Mouse (Mus musculus) C2C12 (cell line): Measurements from ENCODE around the gene Engase.

Source experiments
- CTCF ChIP-seq: IDR thresholded peaks from one replicate; pipeline ENCODE4 v1.5.1; 2011; ENCODE audit not compliant: control insufficient read depth, insufficient read depth, insufficient read length
- USF1 ChIP-seq: IDR thresholded peaks from one replicate; pipeline ENCODE4 v1.6.1; 2011; ENCODE audit warnings: low read depth, mild to moderate bottlenecking, control low read depth, moderate library complexity

DNA sequence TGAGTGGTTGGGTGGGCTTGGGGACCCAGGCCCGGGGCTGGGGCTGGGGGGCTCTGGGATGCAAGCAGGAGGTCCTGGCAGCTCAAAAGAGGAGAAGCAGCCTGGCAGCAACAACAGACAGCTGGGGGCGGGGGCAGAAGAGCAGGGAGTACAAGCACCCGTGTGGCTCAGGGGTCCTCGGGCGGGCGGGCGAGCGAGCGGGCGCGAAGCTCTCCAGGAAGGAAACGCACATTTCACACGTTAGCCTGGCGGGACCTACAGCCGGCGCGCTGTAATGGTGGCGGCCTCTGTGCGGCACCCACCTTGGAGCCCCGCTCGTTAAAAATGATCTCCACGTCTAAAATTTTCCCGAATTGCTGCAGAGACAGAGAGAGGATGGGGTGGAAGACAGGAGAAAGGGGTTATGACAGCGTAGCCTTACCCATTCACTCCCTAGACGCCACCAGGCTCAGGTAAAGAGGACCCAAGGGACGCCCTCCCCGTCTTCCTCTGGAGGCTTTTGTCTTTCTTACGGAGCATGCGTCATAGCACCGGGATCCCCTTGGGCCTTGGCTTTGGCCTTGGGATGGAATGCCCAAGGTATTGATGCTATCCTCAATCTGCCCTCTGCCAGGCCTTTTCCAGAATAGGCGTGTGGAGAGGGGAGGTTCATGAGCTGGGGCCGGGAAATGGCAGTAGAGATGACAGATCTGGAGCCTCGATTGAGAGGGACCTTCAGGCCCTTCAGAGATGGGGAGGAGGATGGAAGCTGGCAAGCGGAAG is 27.0 kb downstream of the Engase start:
- TF ChIP-seq USF1 (no peak), CTCF (no peak)
